Mouse (Mus musculus) cortical plate, adult 2 months (tissue): ENCODE measurements around the gene Gm12666. TPM values are rescaled to one million over a fixed set of nuclear protein-coding genes. Genes with fewer than 3 reads are reported as not detected.
"Not testable (repeated sequence)": the region's sequence is repeated elsewhere in the genome, so short reads cannot be mapped to it uniquely, and the experiment has no call there.

Source experiments
- H3K27ac ChIP-seq: fragments of 200-500 bp; 2 replicates; pipeline ENCODE4 v1.5.1; 2012; ENCODE audit warnings: low read length, control low read depth, inconsistent platforms; ENCODE audit not compliant: insufficient read depth
- H3K4me1 ChIP-seq: fragments of 200-500 bp; 2 replicates; pipeline ENCODE4 v1.6.1; 2011; ENCODE audit warnings: low read length; ENCODE audit not compliant: control insufficient read depth, insufficient read depth
- H3K4me3 ChIP-seq: fragments of 200-500 bp; 2 replicates; pipeline ENCODE4 v1.5.1; 2011; ENCODE audit warnings: mild to moderate bottlenecking, low read length, control low read depth; ENCODE audit not compliant: insufficient read depth
- CTCF ChIP-seq: fragments of 200-500 bp; IDR thresholded peaks from 2 replicates; pipeline ENCODE4 v1.5.1; 2011; ENCODE audit warnings: mild to moderate bottlenecking, control low read depth, low read length; ENCODE audit not compliant: insufficient read depth; ENCODE audit errors: extremely low read depth
- POLR2A ChIP-seq: fragments of 200-500 bp; IDR thresholded peaks from 2 replicates; pipeline ENCODE4 v1.6.1; 2011; ENCODE audit warnings: mild to moderate bottlenecking, low read length, control low read depth; ENCODE audit not compliant: insufficient read depth; ENCODE audit errors: extremely low read depth
- polyA plus RNA-seq: library from polyadenylated mRNA; depleted of rRNA; stranded (reverse); fragments of >200 nt; gene quantifications from 2 replicates; pipeline ENCODE4 v1.2.3, GENCODE M21; 2012; rRNA removed

Gm12666 gene
- polyA plus RNA-seq, result not detected in 2 replicates

DNA sequence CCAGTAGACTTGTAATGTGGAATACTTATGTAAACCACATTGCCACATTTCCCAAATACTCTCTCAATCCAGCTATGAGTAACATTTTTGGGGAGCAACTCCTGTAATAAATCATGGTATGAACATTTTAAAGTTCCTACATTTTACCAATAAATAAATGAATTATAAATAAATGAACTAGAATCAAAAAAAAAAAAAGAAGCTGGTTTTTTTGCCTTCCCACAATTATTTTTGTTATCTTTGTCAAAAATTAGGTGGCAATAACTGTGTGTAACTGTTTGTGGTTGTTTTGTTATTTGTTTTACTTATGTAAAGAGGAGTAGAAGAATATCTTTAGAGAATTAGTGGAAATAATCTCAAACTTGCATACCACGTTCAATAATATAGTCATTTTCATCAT lies at the start of gene Gm12666:
Gene Gm12666, minus strand, starts transcription at position 101 of the 400 bp plus-strand sequence.
- not testable (repeated sequence) for H3K27ac ChIP-seq, H3K4me1 ChIP-seq, H3K4me3 ChIP-seq

DNA sequence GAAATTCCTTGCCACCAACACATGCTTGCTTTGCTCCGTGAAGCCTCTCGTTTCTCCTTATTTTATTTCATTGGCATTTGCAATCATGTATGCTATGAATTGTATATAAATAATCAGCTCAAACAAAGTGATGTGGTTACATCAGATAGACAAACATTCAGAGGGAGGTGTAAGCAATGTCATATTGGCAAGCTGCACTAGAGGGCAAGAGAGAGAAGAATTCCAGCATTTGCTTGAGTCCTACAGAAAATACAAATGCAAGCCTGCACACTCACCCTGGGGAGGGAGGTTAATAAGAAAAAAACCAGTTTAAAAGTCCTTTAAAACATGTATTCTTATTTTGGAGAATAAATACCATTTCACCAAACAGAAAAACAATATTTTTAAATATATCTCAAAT lies 34.8 kb upstream of the Gm12666 start:
- no peak overlapping the region for H3K27ac ChIP-seq
- TF ChIP-seq CTCF (no peak), POLR2A (no peak)
- no peak overlapping the region for H3K4me3 ChIP-seq
- no peaks in the 10 kb centered on the region for H3K4me1 ChIP-seq

DNA sequence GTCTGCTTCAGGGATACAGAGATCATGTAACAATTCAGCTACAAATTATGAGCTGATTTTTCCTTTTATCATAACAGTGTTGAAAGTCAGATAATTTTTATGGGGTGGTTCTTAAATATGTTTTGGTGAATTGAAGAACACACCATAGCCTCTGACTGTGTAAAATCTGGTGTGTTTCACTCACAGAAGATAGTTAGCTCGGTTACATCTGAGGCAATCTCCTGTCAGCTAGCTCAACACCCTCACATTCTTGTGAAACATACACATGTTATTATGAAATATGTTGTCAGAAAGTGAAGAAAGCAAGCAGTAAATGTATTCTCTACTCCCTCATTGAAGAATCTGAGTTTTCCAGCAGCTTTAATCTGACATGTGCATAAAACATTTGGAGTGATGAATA lies 24.7 kb upstream of the Gm12666 start:
- Histone ChIP-seq H3K4me1 (no peaks in the 10 kb centered on the region), H3K27ac (no peak overlapping the region), H3K4me3 (no peak overlapping the region)
- TF ChIP-seq CTCF (no peak), POLR2A (no peak)

DNA sequence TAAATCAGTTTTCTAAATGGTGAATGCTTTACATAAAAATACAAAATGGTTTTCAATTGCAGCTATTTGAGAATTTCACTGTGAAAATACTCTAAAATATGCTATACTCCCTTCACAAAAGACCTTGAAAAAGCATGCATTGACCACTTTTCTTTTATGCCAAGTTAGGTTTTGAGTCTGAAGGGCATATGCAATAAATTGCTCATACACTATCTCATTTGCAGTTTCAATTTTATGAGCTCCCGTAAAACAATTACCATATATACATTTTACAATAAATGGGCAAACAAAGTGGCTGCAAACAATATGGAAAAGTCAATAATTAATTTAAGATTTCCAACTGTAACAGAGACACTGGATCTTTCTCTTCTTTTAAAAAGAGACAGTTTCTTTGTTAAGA lies 38.9 kb downstream of the Gm12666 start:
- no peak for TF ChIP-seq CTCF
- no peak for TF ChIP-seq POLR2A
- Histone ChIP-seq H3K27ac (no peak overlapping the region), H3K4me1 (no peaks in the 10 kb centered on the region), H3K4me3 (no peak overlapping the region)

DNA sequence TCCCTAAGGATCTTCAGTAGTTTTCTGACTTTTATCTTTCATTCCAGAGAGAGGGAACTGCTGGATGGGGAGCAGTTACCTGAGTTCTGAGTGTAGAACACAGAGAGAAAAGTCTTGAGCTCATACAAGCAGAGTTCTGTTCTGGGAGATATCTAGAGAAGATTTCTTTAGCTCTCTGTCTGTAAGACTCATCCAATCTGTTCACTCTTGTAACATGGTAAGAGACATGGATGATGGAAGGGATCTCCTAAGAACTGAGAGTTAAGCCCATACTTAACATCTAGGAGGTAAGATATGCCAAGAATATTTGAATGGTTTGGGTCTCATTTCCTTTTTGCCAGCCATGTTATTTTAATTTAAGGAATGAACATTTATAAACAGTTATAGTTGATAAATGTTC lies 44.4 kb downstream of the Gm12666 start, which contains the start of gene Izumo3:
Gene Izumo3, minus strand, starts transcription at position 101 of the 400 bp plus-strand sequence.
- Histone ChIP-seq H3K4me1 (no peaks in the 10 kb centered on the region), H3K27ac (no peak within 1 kb of the TSS), H3K4me3 (no peak within 1 kb of the TSS)
- TF ChIP-seq CTCF, result no peak

Other genes with a start within 250 kb of the Gm12666 start
- gene Izumo3, start 44.5 kb downstream of the Gm12666 start, polyA plus RNA-seq, result not detected in 2 replicates